Mouse (Mus musculus) CD4-positive helper T cell, adult 2 months (primary cell): ENCODE measurements around the gene Zdhhc24.
A peak's percentile ranks its signal among the peaks of the same experiment; 100 is the strongest.

Source experiments
- DNase-seq: peaks from one replicate; pipeline ENCODE4 v3.0.0-alpha.2; 2012; ENCODE audit warnings: low read depth, missing footprints, low spot score

Gene Zdhhc24

DNA sequence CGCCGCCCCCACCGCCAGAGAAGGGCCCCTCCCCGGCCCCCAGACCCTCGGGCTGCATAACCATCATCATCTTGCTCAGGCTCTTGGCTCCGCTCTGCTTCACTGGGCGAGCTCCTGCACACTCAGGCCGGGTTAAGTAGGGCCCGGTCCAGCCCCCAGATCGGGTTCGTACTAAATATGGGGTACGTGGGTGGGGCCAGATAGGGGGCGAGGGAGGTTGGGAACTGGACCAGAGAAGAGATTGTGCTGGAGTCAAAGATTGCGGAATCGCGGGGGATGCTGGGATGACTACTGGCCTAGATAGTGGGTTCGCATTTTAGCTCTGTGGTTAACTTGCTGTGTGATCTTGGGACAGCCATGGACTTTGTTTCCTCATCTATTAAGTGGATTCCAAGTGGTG is 683 bp upstream of the Zdhhc24 start, which contains the start of gene Actn3:
Actn3 (minus strand) TSS at position 125 of the 400 bp plus-strand sequence.
- DNase-seq = no peak

DNA sequence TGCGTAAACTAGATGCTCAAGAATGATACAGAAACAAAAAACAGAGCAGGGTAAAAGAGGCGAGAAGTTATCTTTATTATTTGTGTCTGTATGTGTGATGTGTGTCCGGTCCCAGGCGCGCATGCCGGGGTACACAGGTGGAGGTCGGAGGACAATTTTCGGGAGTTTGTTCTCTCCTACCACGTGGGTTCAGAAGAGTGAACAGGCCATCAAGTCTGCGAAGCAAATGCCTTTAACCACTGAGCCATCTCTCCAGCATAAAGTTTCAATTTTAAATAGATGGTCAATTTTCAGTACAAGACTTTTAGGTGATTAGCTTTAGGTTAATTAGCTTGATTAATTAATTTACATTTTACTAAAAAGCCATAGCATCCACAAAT is 846 bp downstream of the Zdhhc24 start:
- DNase-seq = no peak

DNA sequence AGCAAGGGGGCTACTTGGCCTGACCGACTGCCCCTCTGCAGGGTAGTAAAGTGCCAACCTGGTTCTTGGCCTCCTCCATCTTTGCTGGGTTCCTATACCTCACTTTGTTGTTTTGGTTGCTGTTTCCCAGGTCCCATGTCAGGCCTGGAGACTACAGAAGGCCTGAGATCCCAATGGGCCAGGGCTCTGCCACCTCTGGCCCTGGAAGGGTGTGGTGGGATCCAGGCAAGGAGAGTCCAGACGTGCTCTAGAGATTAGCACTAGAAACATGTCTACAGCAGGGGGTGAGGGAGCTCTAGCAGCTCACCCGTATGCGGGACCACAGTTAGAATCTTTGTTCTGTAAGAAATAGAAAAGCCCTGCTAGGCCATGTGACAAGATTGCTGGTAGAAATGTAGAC is 5.5 kb downstream of the Zdhhc24 start:
- no peak for DNase-seq

DNA sequence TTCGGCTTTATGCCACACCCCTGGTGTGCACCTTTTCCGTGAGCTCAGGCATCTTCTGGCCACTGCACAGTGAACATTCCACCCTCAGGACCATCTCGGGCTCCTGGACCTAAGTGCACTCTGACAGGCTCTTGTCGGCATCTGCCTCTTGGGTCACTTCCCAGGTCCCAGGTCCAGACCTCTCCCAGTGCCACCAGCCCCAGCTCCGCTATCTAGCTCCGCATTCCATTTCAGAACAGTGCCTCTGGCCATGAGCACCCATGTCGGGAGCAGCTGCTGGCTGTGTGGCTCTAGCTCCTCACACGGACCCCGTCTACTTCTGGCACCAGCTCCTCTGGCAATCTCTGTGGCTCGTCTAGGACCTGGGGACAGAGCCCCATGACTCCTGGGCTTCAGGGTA is 11.3 kb downstream of the Zdhhc24 start:
- DNase-seq = no peak

DNA sequence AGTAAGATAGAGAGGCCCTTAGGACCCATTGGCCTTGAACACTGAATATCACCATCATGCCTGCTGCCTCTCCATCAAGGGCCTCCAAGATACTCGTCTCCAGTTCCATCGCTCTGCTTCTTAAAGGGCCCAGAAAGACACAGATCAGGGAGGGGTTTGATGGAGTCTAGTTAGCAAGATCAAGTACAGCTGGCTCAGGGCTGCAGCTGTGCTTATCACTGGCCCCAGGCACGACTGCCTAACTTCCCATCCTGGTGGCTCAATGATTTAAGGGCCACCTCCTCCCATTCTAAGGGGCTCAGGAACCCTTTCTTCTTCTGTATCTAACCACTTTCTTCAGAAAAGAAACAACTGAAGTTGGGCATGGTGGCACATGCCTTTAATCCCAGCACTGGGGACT is 13.3 kb downstream of the Zdhhc24 start:
- no peak for DNase-seq

DNA sequence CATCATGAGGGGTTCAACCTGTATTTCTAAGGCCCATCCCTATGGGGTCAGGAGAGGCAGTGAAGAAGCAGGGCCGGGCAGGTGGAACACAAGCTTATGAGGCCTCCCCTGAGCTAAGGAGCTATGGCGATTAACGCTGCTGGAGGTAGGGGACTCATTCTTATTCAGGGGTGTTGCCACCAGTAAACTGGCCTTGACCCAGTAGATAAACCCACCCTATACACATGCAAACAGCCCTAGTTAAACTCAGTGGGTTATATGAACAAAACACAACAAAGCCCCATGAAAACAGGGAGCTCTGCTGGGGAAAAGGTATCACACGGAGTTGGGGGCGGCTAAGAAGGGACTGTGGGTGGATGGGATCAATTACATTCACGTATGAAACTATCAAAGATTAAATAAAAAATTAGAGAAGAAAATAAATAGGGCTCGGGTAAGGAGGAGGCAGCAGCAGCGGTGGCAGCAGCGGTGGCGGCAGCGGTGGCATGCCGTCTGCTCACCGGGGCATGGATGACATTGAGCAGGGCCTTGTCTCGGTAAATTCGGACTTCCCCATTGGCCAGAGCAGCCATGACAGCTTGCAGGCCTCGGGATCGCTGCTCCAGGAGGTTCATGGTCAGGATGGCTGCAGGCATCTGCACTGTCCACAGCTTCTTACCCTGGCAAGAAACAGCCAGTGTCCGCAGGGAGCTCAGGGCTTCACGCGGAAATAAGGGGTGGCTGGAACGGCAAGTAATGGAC is 18.5 kb downstream of the Zdhhc24 start:
- no peak for DNase-seq

DNA sequence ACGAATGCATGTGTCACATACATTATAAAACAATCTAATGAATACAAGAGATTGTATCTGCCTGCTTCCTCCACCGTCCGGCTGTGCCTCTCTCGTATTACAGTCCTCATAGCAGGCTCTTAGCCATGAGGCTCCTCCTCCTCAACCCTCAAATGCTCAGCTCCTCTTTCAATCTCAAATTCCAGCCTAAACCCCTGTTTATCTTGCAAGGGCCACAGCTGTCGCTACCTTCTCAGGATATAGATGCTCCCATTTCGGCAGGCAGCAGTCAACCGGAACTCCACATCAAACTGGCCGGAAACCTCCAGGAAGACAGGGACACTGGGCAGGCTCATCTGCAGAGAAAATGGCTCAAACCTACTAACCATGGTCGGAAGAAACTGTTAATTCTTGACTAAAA is 20.5 kb downstream of the Zdhhc24 start:
- DNase-seq = no peak

DNA sequence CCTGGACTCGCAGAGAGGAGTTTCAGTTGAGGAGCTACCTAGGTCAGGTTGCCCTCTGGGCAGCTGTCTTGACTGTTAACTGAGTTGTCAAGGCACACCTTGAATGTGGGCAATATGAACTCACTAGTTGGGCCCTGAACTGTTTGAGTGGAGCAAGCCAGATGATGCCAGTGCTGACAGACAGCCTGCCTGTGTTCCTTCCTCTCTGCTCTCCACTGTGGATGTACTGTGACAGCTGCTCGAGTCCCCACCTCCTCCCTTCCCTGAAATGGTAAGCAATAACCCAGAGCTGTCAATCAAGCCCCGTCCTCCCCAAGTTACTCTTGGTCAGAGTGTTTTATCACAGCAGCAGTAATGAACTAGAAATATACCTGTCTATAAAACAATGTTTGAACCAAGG is 21.4 kb downstream of the Zdhhc24 start:
- DNase-seq = no peak

DNA sequence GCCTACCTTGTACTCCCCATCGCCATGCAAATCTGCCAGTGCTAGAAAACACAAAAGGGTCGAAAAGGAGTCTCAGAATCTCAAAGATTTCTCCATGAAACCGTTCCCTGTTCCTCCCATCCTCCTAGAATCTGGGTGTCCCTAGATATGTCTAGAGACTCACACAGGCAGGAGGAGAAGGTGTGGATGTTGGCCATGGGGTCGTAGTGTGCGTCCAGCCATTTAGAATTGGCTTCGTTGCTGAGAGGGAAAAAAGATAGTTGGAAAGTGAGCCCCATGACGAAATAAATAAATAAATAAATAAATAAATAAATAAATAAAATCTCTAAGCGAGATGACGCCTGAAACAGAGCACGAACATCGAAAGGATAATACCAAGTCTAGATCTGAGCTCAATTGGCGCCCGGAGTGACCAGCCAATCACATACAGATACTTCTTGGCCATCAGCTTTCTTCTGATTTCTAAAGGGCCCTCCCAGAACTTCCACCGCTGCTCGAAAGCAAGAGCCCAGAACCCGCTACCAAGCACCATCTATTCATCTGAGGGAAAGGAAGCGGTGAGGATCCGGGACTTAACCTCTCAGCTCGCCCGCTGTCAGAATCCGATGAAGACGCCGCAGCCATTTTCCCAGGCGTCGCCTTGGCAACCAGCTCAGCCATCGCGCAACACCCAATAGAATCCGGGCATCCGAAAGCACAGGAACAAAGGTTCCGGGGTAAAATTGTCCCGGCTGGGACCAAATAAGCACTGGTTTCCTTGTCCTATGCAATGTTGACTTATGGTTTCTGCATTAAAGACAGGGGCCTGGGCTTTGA is 27.7 kb downstream of the Zdhhc24 start, which contains the start of gene Bbs1:
Bbs1 (minus strand) TSS at position 650 of the 816 bp plus-strand sequence.
- peak; percentile 83 for DNase-seq

DNA sequence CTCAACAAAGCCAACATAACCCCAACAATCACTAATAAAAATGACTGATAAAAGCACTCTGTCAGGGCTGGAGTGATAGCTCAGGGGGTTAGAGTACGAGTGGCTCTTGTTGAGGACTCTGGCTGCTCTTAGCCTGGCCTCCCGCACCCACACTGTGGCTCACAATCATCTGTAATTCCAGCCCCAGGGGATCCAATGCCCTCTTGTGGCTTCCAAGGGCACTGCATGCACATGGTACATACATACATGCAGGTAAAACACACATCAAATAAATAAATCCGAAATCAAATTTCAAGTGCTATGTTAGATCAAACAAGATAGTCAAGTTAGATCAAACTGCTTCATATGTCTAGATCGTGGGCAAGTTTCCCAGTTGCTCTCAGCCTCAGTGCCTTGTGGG is 29.6 kb downstream of the Zdhhc24 start:
- DNase-seq = peak; percentile 34

DNA sequence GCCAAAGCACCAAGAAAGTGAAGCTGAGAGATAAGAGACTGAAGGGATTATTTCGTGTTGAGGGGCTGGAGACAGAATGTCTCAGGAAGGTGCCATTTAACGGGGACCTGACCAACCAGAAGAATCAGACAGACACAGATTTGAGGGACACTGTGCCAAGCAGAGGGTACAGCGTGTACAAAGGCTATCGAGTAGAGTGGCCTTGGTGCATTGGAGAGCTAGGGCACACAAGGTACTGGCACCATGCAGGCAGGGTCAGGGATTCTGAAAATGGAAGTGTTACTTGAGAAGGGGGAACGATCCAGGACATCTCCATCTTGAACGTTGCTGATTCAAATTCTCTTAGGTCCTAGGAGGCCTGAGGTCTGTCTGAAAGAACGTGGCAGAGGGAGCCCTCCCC is 30.9 kb downstream of the Zdhhc24 start:
- no peak for DNase-seq

DNA sequence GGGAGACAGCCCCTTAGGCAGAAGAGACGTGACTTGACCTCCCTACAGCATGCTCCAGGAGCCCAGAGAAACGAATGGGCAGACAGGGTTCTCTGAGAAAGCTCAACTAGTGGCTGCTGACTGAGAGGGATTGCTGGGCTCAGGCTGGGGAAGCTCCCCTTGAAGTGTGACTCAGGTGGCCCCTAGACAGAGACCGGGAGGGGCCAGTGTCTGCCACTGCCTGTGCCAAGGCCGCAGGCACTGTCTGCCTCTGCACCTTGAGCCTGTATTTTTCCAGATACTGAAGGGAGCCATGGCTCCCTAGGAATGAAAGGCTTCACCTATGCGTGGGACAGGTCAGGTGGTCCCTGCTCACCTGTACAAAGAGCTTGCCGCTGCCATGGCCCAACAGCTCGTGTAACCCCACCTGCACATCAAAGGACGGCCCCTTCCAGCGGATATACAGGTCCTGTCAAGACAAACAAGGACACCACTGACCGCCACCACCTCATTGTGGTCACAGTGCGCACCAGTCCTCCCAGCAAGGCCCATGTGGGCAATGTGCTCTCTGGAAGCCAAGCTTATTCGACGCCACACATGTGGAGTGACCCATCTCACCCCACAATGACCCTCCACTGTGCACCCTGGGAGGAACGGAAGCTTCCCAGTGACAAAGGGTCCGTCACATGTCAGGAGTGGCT is 37.6 kb downstream of the Zdhhc24 start:
- no peak for DNase-seq

DNA sequence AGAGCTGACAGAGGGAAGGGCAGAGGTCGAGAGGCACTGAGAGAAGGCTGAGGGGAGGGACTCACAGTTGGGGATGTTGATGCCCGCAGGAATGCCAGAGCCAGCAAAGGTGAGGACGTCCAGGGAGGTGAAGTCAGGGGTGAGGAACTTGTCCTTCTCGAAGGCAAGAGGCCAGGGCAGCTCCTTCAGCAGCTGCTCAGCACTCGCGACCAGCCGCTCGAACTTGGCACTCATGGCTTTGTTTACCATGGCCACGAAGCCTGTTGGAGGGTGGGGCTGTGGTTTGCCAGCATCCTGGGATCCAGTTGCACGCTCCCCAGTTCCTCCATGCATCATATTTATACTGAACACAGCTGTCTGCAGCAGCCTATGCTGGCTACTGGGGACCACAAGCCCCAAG is 38.4 kb downstream of the Zdhhc24 start:
- DNase-seq = no peak

DNA sequence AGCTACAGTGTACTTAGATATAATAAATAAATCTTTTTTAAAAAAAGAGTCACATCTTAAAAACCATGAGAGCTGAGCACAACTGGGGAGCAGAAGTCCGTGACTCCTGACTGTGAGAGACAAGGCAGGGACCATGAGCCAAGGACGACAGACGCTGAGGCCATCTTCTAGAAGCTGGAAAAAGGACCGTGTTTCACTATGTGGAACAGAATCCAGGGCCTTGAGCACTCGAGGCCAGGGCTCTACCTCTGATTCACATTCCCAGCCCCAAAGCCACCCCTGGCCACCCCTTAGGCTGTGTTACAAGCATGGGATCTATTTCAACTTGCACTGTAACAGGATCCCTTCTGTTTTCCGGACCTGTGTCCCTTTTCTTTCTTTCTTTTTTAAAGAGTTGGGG is 41.2 kb downstream of the Zdhhc24 start:
- no peak for DNase-seq

DNA sequence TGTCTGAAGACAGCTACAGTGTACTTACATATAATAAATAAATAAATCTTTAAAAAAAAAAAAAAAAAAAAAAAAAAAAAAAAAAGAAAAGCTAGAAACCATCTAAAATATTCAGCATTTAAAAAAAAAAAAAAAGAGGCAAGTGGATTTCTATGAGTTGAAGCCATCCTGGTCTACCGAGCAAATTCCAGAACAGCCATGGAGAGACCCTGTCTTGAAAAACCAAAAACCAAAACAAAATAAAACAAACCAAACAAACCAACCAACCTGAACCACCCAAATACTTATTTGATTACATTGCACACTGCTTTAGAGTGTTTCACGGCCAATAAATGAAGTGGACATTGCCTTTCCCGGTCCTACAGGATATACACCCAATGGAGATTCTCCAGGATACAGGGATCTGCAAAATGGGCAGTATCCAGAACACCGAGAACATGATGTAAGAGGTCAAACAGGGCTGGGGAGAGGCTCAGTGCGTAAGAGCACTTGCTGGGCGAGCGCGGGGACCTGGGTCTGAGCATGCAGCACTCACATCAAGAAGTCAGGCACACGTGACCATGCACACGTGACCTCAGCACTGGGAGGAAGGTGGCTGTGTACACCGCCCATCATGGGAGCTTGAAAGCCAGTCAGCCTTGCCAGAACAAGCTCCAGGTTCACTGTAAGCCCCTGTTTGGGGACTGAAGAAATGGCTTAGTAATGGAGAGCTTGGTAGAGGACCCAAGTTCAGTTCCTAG is 46.8 kb downstream of the Zdhhc24 start:
- DNase-seq = no peak

DNA sequence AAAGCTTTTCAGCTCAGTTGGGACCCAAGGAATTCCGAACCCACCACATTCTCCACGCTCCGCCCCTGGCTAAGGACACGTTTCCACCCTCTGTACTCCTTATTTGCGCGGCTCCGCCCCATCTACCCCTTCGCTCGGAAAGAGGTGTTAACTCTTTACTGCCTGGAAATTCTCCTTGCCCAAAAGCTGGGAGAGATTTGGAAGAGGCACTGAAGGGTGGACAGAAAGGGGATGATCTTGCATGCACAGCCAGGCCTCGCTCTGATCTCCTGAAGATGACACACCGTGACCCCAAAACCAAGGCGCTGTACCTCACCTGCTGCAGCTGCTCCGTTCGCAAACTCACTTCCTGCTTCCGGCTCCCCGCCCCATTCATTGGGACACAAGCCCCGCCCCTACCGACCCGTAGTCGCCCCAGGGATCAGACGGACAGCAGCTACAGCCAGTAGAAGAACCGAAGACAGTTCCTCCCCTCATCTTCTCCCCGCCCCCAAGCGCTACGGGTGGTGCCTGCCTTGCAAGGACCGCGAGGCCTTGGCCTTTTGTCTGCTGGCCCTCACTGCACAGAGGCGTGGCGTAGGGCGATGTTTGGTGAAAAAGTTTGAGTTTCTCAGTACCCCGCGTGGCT is 49.5 kb downstream of the Zdhhc24 start, which contains the start of gene Dpp3:
Dpp3 (minus strand) TSS at position 384 of the 628 bp plus-strand sequence.
- peak; percentile 96 for DNase-seq

DNA sequence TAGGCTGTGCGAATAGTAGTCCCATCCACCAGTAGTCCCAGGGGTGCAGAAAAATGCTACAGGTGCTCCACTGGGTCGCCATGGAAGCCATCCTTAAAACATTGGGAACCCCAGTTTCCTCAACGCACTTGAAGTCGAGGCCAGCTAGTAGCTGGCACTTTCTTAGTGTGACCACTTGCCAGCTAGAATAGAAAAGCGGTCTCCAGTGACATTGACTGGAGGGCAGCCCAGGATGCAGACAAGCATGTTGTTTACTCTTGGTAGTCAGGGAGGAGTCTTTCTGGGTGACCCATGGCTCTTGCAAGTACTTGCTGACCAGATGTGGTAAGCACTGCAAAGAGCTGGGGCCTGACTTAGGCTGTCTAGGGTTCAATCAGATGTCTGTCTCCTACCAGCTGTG is 50.3 kb downstream of the Zdhhc24 start:
- DNase-seq = no peak
